Mouse (Mus musculus) midbrain, embryonic 15.5 days (tissue): ENCODE data around the gene Btf3l4. TPM values are rescaled to one million over a fixed set of nuclear protein-coding genes. Genes with fewer than 3 reads are reported as not detected.

Source experiments
- polyA plus RNA-seq: library from polyadenylated mRNA; unstranded; fragments of >200 nt; fragmentation: Nextera tagmentation; extraction: Ambion mirVana; gene quantifications from 2 replicates; pipeline ENCODE4 v1.2.1, GENCODE M21; 2015

The Btf3l4 gene
- polyA plus RNA-seq, 1 experiment from 2014 or later, result 179 TPM

Other genes starting within 250 kb of the Btf3l4 start
- gene Cc2d1b, start 213.7 kb downstream of the Btf3l4 start, polyA plus RNA-seq, result 19.7 and 24.4 TPM in 2 replicates
- gene 3110021N24Rik, start 114.0 kb downstream of the Btf3l4 start, polyA plus RNA-seq, result 1.9 and 2.2 TPM in 2 replicates
- gene Zfyve9, start 52.8 kb downstream of the Btf3l4 start, polyA plus RNA-seq, result 6.4 TPM in 2 replicates
- 63.8 and 67.4 TPM in 2 replicates for gene Txndc12, start 987 bp upstream of the Btf3l4 start, polyA plus RNA-seq
- 24.1 and 24.4 TPM in 2 replicates for gene Kti12, start 14.2 kb upstream of the Btf3l4 start, polyA plus RNA-seq
- 1.3 and 1.9 TPM in 2 replicates for gene A730015C16Rik, start 15.0 kb upstream of the Btf3l4 start, polyA plus RNA-seq
- gene Rab3b, start 45.4 kb upstream of the Btf3l4 start, polyA plus RNA-seq, result 141 and 148 TPM in 2 replicates
- gene Nrd1, start 167.0 kb upstream of the Btf3l4 start, polyA plus RNA-seq, result 76.4 and 80.0 TPM in 2 replicates